Mouse (Mus musculus): ENCODE data around the gene Gys1. TPM values are rescaled to one million over a fixed set of nuclear protein-coding genes. Genes with fewer than 3 reads are reported as not detected.
"Not testable (repeated sequence)": the region's sequence is repeated elsewhere in the genome, so short reads cannot be mapped to it uniquely, and the experiment has no call there.

Gene Gys1
- polyA plus RNA-seq, 1 experiment from 2014 or later, result 136 TPM

GRCm38 (mm10) chr7:45466283-45467089 lies 31.8 kb downstream of the Gys1 start, which contains the start of gene Bax:
Gene Bax, minus strand, starts transcription at chr7:45466898.
- H3K9me3 ChIP-seq (replicated peaks; ENCODE audit: control insufficient read depth, low read length), result no peaks in the 10 kb centered on the region
- peaks cover 20% of the 10 kb centered on the region for H3K36me3 ChIP-seq (ENCODE audit: control insufficient read depth, insufficient read depth)
- peak within 1 kb of the TSS; percentile 86 for H3K4me3 ChIP-seq (ENCODE audit: low read length)
- H3K4me2 ChIP-seq (ENCODE audit: low read depth, low read length), result peak within 1 kb of the TSS; percentile 71
- under 1% methylated on average over 58 of the region's 58 CpGs for WGBS
- H3K4me1 ChIP-seq (ENCODE audit: control insufficient read depth, insufficient read depth, low read length), result peaks cover 11% of the 10 kb centered on the region
- peak; percentile 81 for ATAC-seq (replicated peaks; ENCODE audit: extremely low read depth, insufficient read depth, low FRiP score)
- H3K27ac ChIP-seq (ENCODE audit: low read length), result peak within 1 kb of the TSS; percentile 53
- H3K9ac ChIP-seq (ENCODE audit: low read length), result peak within 1 kb of the TSS; percentile 81
- H3K27me3 ChIP-seq (ENCODE audit: control insufficient read depth, insufficient read depth, low read length), result no peaks in the 10 kb centered on the region

DNA sequence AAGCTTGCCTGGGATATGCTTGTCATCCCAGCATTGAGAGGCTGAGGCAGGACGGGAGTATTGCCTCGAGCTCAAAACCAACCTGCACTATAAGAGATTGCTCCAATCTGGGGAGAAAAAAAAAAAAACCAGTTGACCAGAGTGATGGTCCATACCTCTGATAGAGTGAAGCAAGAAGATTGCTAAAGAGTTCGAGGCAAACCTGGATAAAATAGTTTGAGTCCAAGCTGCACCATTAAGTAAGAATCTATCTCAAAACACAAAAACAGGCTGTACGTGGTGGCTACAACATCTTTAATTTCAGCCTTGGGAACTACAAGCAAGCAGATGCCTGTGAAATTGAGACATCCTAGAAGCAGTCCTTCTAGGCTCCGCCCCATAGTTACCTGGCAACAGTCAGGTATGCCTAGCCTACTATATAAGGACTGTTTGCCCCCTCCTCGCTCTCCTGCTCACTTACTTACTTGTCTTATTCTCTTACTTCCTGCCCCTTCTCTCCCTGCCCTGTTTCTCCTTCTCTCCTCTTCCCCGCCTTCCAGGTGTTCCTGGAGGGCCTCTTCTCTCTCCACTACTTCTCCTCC lies 32.5 kb downstream of the Gys1 start:
- Histone ChIP-seq H3K9ac (ENCODE audit: low read length) (peak overlapping the region; percentile 81), H3K4me2 (ENCODE audit: low read depth, low read length) (peak overlapping the region; percentile 71), H3K36me3 (ENCODE audit: control insufficient read depth, insufficient read depth) (peaks cover 18% of the 10 kb centered on the region; the same call in 1 of the 2 replicates), H3K4me1 (ENCODE audit: control insufficient read depth, insufficient read depth, low read length) (peaks cover 11% of the 10 kb centered on the region), H3K4me3 (ENCODE audit: low read length) (peak overlapping the region; percentile 86), H3K9me3 (replicated peaks; ENCODE audit: control insufficient read depth, low read length) (no peaks in the 10 kb centered on the region), H3K27me3 (ENCODE audit: control insufficient read depth, insufficient read depth, low read length) (no peaks in the 10 kb centered on the region), H3K27ac (ENCODE audit: low read length) (no peak overlapping the region)
- peak; percentile 7 for ATAC-seq (replicated peaks; ENCODE audit: extremely low read depth, insufficient read depth, low FRiP score)
- 34% methylated on average over 7 of the region's 7 CpGs for WGBS

- no peak for ATAC-seq (replicated peaks; ENCODE audit: extremely low read depth, insufficient read depth, low FRiP score)
- Histone ChIP-seq H3K9ac (ENCODE audit: low read length) (no peak overlapping the region), H3K27ac (ENCODE audit: low read length) (no peak overlapping the region), H3K4me2 (ENCODE audit: low read depth, low read length) (no peak overlapping the region), H3K9me3 (replicated peaks; ENCODE audit: control insufficient read depth, low read length) (no peaks in the 10 kb centered on the region), H3K27me3 (ENCODE audit: control insufficient read depth, insufficient read depth, low read length) (no peaks in the 10 kb centered on the region), H3K4me1 (ENCODE audit: control insufficient read depth, insufficient read depth, low read length) (peaks cover 6% of the 10 kb centered on the region), H3K36me3 (ENCODE audit: control insufficient read depth, insufficient read depth) (no peaks in the 10 kb centered on the region), H3K4me3 (ENCODE audit: low read length) (no peak overlapping the region)
- 4% methylated on average over 3 of the region's 3 CpGs for WGBS
Observed at GRCm38 (mm10) chr7:45470869-45471268, 36.2 kb downstream of the Gys1 start.

DNA sequence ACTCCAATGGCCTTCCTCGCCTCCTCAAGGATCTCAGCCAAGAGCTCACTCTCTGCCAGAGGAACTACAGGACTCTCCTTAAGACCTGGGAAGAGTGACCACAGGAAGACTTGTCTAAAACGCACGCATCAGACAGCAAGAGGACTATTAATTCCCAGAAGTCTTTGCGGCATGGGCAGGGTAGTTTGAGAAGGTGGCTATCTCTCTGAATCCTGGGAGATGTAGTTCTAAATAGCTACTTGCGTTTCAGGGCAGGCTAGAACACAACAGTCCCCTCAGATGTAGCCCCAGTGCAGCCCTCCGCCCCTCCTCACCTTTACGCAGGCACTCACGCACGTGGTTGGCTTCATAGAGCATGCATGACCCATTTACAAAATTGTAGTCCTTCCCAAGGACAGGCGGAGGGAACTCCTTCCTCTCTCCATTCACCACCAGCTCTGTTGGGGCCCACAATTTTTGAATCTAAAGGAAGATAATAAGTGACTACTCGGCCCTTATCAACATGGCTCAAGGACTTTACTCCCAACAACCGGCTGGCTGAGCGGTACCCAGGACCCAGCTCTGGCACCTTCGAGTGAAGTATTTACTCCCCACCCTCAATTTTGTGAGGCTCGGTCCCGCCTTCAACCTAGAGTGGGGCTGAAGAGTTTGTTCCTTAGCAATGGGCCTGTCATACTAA lies 40.8 kb downstream of the Gys1 start:
- H3K36me3 ChIP-seq (ENCODE audit: control insufficient read depth, insufficient read depth), result no peaks in the 10 kb centered on the region
- no peaks in the 10 kb centered on the region; the same call in 1 of the 2 replicates for H3K4me1 ChIP-seq (ENCODE audit: control insufficient read depth, insufficient read depth, low read length)
- H3K9me3 ChIP-seq (replicated peaks; ENCODE audit: control insufficient read depth, low read length), result no peaks in the 10 kb centered on the region
- 56% methylated on average over 16 of the region's 16 CpGs for WGBS
- peak overlapping the region; percentile 57 for H3K9ac ChIP-seq (ENCODE audit: low read length)
- H3K4me3 ChIP-seq (ENCODE audit: low read length), result peak overlapping the region; percentile 34
- H3K27me3 ChIP-seq (ENCODE audit: control insufficient read depth, insufficient read depth, low read length), result no peaks in the 10 kb centered on the region
- peak overlapping the region; percentile 57 for H3K4me2 ChIP-seq (ENCODE audit: low read depth, low read length)
- H3K27ac ChIP-seq (ENCODE audit: low read length), result no peak overlapping the region
- no peak; the same call in 1 of the 2 replicates for ATAC-seq (replicated peaks; ENCODE audit: extremely low read depth, insufficient read depth, low FRiP score)

GRCm38 (mm10) chr7:45476453-45476852 lies 41.8 kb downstream of the Gys1 start:
- Histone ChIP-seq H3K9me3 (replicated peaks; ENCODE audit: control insufficient read depth, low read length) (no peaks in the 10 kb centered on the region), H3K9ac (ENCODE audit: low read length) (no peak overlapping the region), H3K36me3 (ENCODE audit: control insufficient read depth, insufficient read depth) (no peaks in the 10 kb centered on the region), H3K4me3 (ENCODE audit: low read length) (no peak overlapping the region), H3K4me1 (ENCODE audit: control insufficient read depth, insufficient read depth, low read length) (no peaks in the 10 kb centered on the region; the same call in 1 of the 2 replicates), H3K27ac (ENCODE audit: low read length) (no peak overlapping the region), H3K4me2 (ENCODE audit: low read depth, low read length) (no peak overlapping the region), H3K27me3 (ENCODE audit: control insufficient read depth, insufficient read depth, low read length) (no peaks in the 10 kb centered on the region)
- ATAC-seq (replicated peaks; ENCODE audit: extremely low read depth, insufficient read depth, low FRiP score), result no peak
- WGBS, result 50% methylated on average over 1 of the region's 1 CpGs

DNA sequence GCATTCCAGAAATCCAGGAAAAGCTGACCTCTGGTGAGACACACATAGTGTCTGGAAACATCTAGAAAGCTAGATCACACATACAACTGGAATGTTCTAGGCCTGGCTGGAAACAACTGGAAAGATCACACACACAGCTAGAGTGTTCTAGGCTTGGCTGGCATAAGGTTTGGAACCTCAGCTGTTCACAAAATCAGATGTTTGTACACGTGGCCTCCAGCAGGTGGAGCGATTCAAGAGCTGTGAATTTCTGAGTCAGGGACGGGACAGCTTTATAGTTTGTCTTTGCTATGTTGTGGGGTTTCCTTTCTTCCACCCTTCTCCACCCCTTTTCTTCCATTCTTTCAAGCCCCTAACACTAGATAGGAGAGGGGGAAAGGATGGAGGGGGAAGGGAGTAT lies 42.4 kb downstream of the Gys1 start:
- Histone ChIP-seq H3K9ac (ENCODE audit: low read length) (no peak overlapping the region), H3K4me1 (ENCODE audit: control insufficient read depth, insufficient read depth, low read length) (no peaks in the 10 kb centered on the region; the same call in 1 of the 2 replicates), H3K9me3 (replicated peaks; ENCODE audit: control insufficient read depth, low read length) (no peaks in the 10 kb centered on the region), H3K27ac (ENCODE audit: low read length) (no peak overlapping the region), H3K4me3 (ENCODE audit: low read length) (no peak overlapping the region), H3K36me3 (ENCODE audit: control insufficient read depth, insufficient read depth) (no peaks in the 10 kb centered on the region), H3K4me2 (ENCODE audit: low read depth, low read length) (no peak overlapping the region), H3K27me3 (ENCODE audit: control insufficient read depth, insufficient read depth, low read length) (no peaks in the 10 kb centered on the region)
- WGBS, result 8% methylated on average over 3 of the region's 3 CpGs
- peak; percentile 26; the same call in 1 of the 2 replicates for ATAC-seq (replicated peaks; ENCODE audit: extremely low read depth, insufficient read depth, low FRiP score)

GRCm38 (mm10) chr7:45478774-45479173 lies 44.1 kb downstream of the Gys1 start:
- ATAC-seq (replicated peaks; ENCODE audit: extremely low read depth, insufficient read depth, low FRiP score), result no peak

GRCm38 (mm10) chr7:45480310-45480709 lies 45.7 kb downstream of the Gys1 start:
- H3K27me3 ChIP-seq (ENCODE audit: control insufficient read depth, insufficient read depth, low read length); H3K9ac ChIP-seq (ENCODE audit: low read length); ATAC-seq (replicated peaks; ENCODE audit: extremely low read depth, insufficient read depth, low FRiP score); H3K27ac ChIP-seq (ENCODE audit: low read length); H3K36me3 ChIP-seq (ENCODE audit: control insufficient read depth, insufficient read depth); H3K4me2 ChIP-seq (ENCODE audit: low read depth, low read length); H3K4me3 ChIP-seq (ENCODE audit: low read length); H3K9me3 ChIP-seq (replicated peaks; ENCODE audit: control insufficient read depth, low read length); H3K4me1 ChIP-seq (ENCODE audit: control insufficient read depth, insufficient read depth, low read length): not testable (repeated sequence)
- WGBS, result 72% methylated on average over 3 of the region's 4 CpGs

More at GRCm38 (mm10) chr7:45478774-45479173, 44.1 kb downstream of the Gys1 start:
- H3K27ac ChIP-seq (ENCODE audit: low read length), result no peak overlapping the region
- H3K9me3 ChIP-seq (replicated peaks; ENCODE audit: control insufficient read depth, low read length), result no peaks in the 10 kb centered on the region
- H3K4me2 ChIP-seq (ENCODE audit: low read depth, low read length), result no peak overlapping the region
- WGBS, result 93% methylated on average over 7 of the region's 7 CpGs
- no peaks in the 10 kb centered on the region; the same call in 1 of the 2 replicates for H3K4me1 ChIP-seq (ENCODE audit: control insufficient read depth, insufficient read depth, low read length)
- H3K9ac ChIP-seq (ENCODE audit: low read length), result no peak overlapping the region
- no peaks in the 10 kb centered on the region for H3K27me3 ChIP-seq (ENCODE audit: control insufficient read depth, insufficient read depth, low read length)
- no peaks in the 10 kb centered on the region for H3K36me3 ChIP-seq (ENCODE audit: control insufficient read depth, insufficient read depth)
- no peak overlapping the region for H3K4me3 ChIP-seq (ENCODE audit: low read length)

All from heart, embryonic 16.5 days (tissue).